Mouse (Mus musculus) limb, embryonic 15.5 days (tissue): Measurements from ENCODE around the gene Slc7a1. TPM values are rescaled to one million over a fixed set of nuclear protein-coding genes. Genes with fewer than 3 reads are reported as not detected.

Experiments
- ATAC-seq: fragments of 200-750 bp; cut with Nextera tagmentation; 2 replicates; pipeline ENCODE4 v1.8.0; 2017; ENCODE audit warnings: low read depth, moderate TSS enrichment; ENCODE audit not compliant: insufficient number of reproducible peaks, low FRiP score, low TSS enrichment
- H3K27ac ChIP-seq: fragments of 300-500 bp; sonication (generic); 2 replicates; pipeline ENCODE4 v1.5.1; 2015; ENCODE audit warnings: moderate library complexity, mild to moderate bottlenecking, inconsistent platforms
- H3K27me3 ChIP-seq: fragments of 300-500 bp; sonication (generic); 2 replicates; pipeline ENCODE4 v1.6.1; 2015; ENCODE audit warnings: inconsistent platforms
- H3K36me3 ChIP-seq: fragments of 300-500 bp; sonication (generic); 2 replicates; pipeline ENCODE4 v1.6.1; 2015; ENCODE audit warnings: inconsistent platforms
- H3K4me1 ChIP-seq: fragments of 300-500 bp; sonication (generic); 2 replicates; pipeline ENCODE4 v1.6.1; 2015; ENCODE audit warnings: inconsistent platforms
- H3K4me2 ChIP-seq: fragments of 300-500 bp; sonication (generic); 2 replicates; pipeline ENCODE4 v1.6.1; 2015; ENCODE audit warnings: mild to moderate bottlenecking, inconsistent platforms
- H3K4me3 ChIP-seq: fragments of 300-500 bp; sonication (generic); 2 replicates; pipeline ENCODE4 v1.5.1; 2015; ENCODE audit warnings: mild to moderate bottlenecking, inconsistent platforms
- H3K9ac ChIP-seq: fragments of 300-500 bp; sonication (generic); 2 replicates; pipeline ENCODE4 v1.6.1; 2015; ENCODE audit warnings: inconsistent platforms
- H3K9me3 ChIP-seq: fragments of 300-500 bp; sonication (generic); 2 replicates; pipeline ENCODE4 v1.6.1; 2016; ENCODE audit warnings: inconsistent platforms
- whole genome bisulfite sequencing: fragments of 180-500 bp; shearing (Covaris S2); methylation state at CpG from one replicate; pipeline ENCODE4 v1.1.7; 2015; 5-methylcytosine and 5-hydroxymethylcytosine counted together
- polyA plus RNA-seq: library from polyadenylated mRNA; unstranded; fragments of >200 nt; fragmentation: Nextera tagmentation; extraction: Ambion mirVana; gene quantifications from 2 replicates; pipeline ENCODE4 v1.2.1, GENCODE M21; 2015

Gene Slc7a1
- polyA plus RNA-seq, 1 experiment from 2014 or later, result 22.7 TPM

- H3K4me1 ChIP-seq, result peaks cover 11% of the 10 kb centered on the region; the same call in 1 of the 2 replicates
- 85% methylated on average over 17 of the region's 17 CpGs for WGBS
- H3K9ac ChIP-seq, result no peak overlapping the region
Measured at GRCm38 (mm10) chr5:148377439-148378231, 22.1 kb downstream of the Slc7a1 start.

GRCm38 (mm10) chr5:148376358-148376757 lies 23.3 kb downstream of the Slc7a1 start:
- H3K27ac ChIP-seq, result no peak overlapping the region
- H3K4me1 ChIP-seq, result peaks cover 11% of the 10 kb centered on the region; the same call in 1 of the 2 replicates
- WGBS, result 94% methylated on average over 8 of the region's 8 CpGs
- H3K9me3 ChIP-seq, result no peaks in the 10 kb centered on the region
- no peak overlapping the region for H3K9ac ChIP-seq
- H3K27me3 ChIP-seq, result no peaks in the 10 kb centered on the region
- no peak overlapping the region for H3K4me3 ChIP-seq
- peaks cover 9% of the 10 kb centered on the region; the same call in 1 of the 2 replicates for H3K36me3 ChIP-seq
- H3K4me2 ChIP-seq, result no peak overlapping the region
- no peak for ATAC-seq

More at GRCm38 (mm10) chr5:148377439-148378231, 22.1 kb downstream of the Slc7a1 start:
- no peak overlapping the region for H3K27ac ChIP-seq
- H3K27me3 ChIP-seq, result no peaks in the 10 kb centered on the region
- H3K4me3 ChIP-seq, result no peak overlapping the region
- ATAC-seq, result no peak
- H3K4me2 ChIP-seq, result no peak overlapping the region
- H3K9me3 ChIP-seq, result no peaks in the 10 kb centered on the region
- H3K36me3 ChIP-seq, result peaks cover 9% of the 10 kb centered on the region; the same call in 1 of the 2 replicates

- Histone ChIP-seq H3K4me3 (no peak overlapping the region), H3K27me3 (no peaks in the 10 kb centered on the region), H3K4me2 (no peak overlapping the region), H3K27ac (no peak overlapping the region), H3K9me3 (no peaks in the 10 kb centered on the region), H3K36me3 (peaks cover 11% of the 10 kb centered on the region; the same call in 1 of the 2 replicates), H3K4me1 (peaks cover 11% of the 10 kb centered on the region; the same call in 1 of the 2 replicates), H3K9ac (no peak overlapping the region)
- WGBS, result 76% methylated on average over 12 of the region's 12 CpGs
- no peak for ATAC-seq
Measured at GRCm38 (mm10) chr5:148375480-148375879, 24.2 kb downstream of the Slc7a1 start.

GRCm38 (mm10) chr5:148373092-148373685 lies 26.5 kb downstream of the Slc7a1 start:
- 51% methylated on average over 9 of the region's 9 CpGs for WGBS
- Histone ChIP-seq H3K4me1 (peaks cover 11% of the 10 kb centered on the region; the same call in 1 of the 2 replicates), H3K4me2 (no peak overlapping the region), H3K9me3 (no peaks in the 10 kb centered on the region), H3K9ac (no peak overlapping the region), H3K27me3 (no peaks in the 10 kb centered on the region), H3K36me3 (peaks cover 17% of the 10 kb centered on the region; the same call in 1 of the 2 replicates), H3K4me3 (no peak overlapping the region), H3K27ac (no peak overlapping the region)
- no peak for ATAC-seq

GRCm38 (mm10) chr5:148372005-148372917 lies 27.4 kb downstream of the Slc7a1 start:
- H3K27ac ChIP-seq, result no peak overlapping the region
- H3K36me3 ChIP-seq, result peaks cover 17% of the 10 kb centered on the region; the same call in 1 of the 2 replicates
- no peak for ATAC-seq
- no peak overlapping the region for H3K4me3 ChIP-seq
- no peak overlapping the region for H3K9ac ChIP-seq
- 78% methylated on average over 12 of the region's 12 CpGs for WGBS
- no peaks in the 10 kb centered on the region for H3K9me3 ChIP-seq
- no peaks in the 10 kb centered on the region for H3K27me3 ChIP-seq
- no peak overlapping the region for H3K4me2 ChIP-seq
- peaks cover 11% of the 10 kb centered on the region; the same call in 1 of the 2 replicates for H3K4me1 ChIP-seq

- no peaks in the 10 kb centered on the region for H3K9me3 ChIP-seq
- H3K4me3 ChIP-seq, result no peak overlapping the region
- ATAC-seq, result no peak
- peaks cover 12% of the 10 kb centered on the region; the same call in 1 of the 2 replicates for H3K36me3 ChIP-seq
- no peak overlapping the region for H3K27ac ChIP-seq
- H3K27me3 ChIP-seq, result no peaks in the 10 kb centered on the region
- H3K4me2 ChIP-seq, result no peak overlapping the region
- H3K9ac ChIP-seq, result no peak overlapping the region
- 94% methylated on average over 9 of the region's 9 CpGs for WGBS
- H3K4me1 ChIP-seq, result peaks cover 19% of the 10 kb centered on the region
Measured at GRCm38 (mm10) chr5:148371375-148371774, 28.3 kb downstream of the Slc7a1 start.

- 100% methylated on average over 1 of the region's 1 CpGs for WGBS
- no peak for ATAC-seq
- no peaks in the 10 kb centered on the region for H3K9me3 ChIP-seq
- H3K27ac ChIP-seq, result no peak overlapping the region
- peaks cover 22% of the 10 kb centered on the region for H3K4me1 ChIP-seq
- H3K4me3 ChIP-seq, result no peak overlapping the region
- no peak overlapping the region for H3K9ac ChIP-seq
- 0 out of 2 replicates have a peak, but pooled peaks cover 7% of the 10 kb centered on the region for H3K36me3 ChIP-seq
- no peaks in the 10 kb centered on the region for H3K27me3 ChIP-seq
- H3K4me2 ChIP-seq, result no peak overlapping the region
Measured at GRCm38 (mm10) chr5:148370624-148371023, 29.1 kb downstream of the Slc7a1 start.

- Histone ChIP-seq H3K4me1 (peaks cover 17% of the 10 kb centered on the region), H3K4me3 (no peak overlapping the region), H3K36me3 (0 out of 2 replicates have a peak, but pooled peaks cover 7% of the 10 kb centered on the region), H3K27ac (no peak overlapping the region), H3K9ac (no peak overlapping the region), H3K4me2 (no peak overlapping the region), H3K27me3 (no peaks in the 10 kb centered on the region), H3K9me3 (no peaks in the 10 kb centered on the region)
- 93% methylated on average over 3 of the region's 3 CpGs for WGBS
- ATAC-seq, result no peak
Measured at GRCm38 (mm10) chr5:148369178-148369577, 30.5 kb downstream of the Slc7a1 start.

- 87% methylated on average over 3 of the region's 3 CpGs for WGBS
- Histone ChIP-seq H3K9me3 (no peaks in the 10 kb centered on the region), H3K4me1 (peaks cover 11% of the 10 kb centered on the region), H3K36me3 (peaks cover 10% of the 10 kb centered on the region; the same call in 1 of the 2 replicates), H3K9ac (no peak overlapping the region), H3K4me3 (no peak overlapping the region), H3K27ac (no peak overlapping the region), H3K27me3 (no peaks in the 10 kb centered on the region), H3K4me2 (no peak overlapping the region)
- ATAC-seq, result no peak
Measured at GRCm38 (mm10) chr5:148367816-148368215, 31.9 kb downstream of the Slc7a1 start.

- no peak overlapping the region for H3K4me3 ChIP-seq
- H3K9ac ChIP-seq, result no peak overlapping the region
- H3K4me2 ChIP-seq, result no peak overlapping the region
- no peaks in the 10 kb centered on the region for H3K9me3 ChIP-seq
- no peak overlapping the region for H3K27ac ChIP-seq
- H3K36me3 ChIP-seq, result peaks cover 10% of the 10 kb centered on the region; the same call in 1 of the 2 replicates
- no peak for ATAC-seq
- peaks cover 15% of the 10 kb centered on the region for H3K4me1 ChIP-seq
- no peaks in the 10 kb centered on the region for H3K27me3 ChIP-seq
- WGBS, result 76% methylated on average over 9 of the region's 9 CpGs
Measured at GRCm38 (mm10) chr5:148366455-148366854, 33.2 kb downstream of the Slc7a1 start.

GRCm38 (mm10) chr5:148363441-148364113 lies 36.1 kb downstream of the Slc7a1 start:
- no peak overlapping the region for H3K4me2 ChIP-seq
- H3K27ac ChIP-seq, result no peak overlapping the region
- H3K27me3 ChIP-seq, result no peaks in the 10 kb centered on the region
- peaks cover 7% of the 10 kb centered on the region; the same call in 1 of the 2 replicates for H3K36me3 ChIP-seq
- H3K4me1 ChIP-seq, result peaks cover 22% of the 10 kb centered on the region
- H3K9me3 ChIP-seq, result no peaks in the 10 kb centered on the region
- no peak overlapping the region for H3K9ac ChIP-seq
- ATAC-seq, result no peak
- H3K4me3 ChIP-seq, result no peak overlapping the region
- WGBS, result 80% methylated on average over 22 of the region's 22 CpGs
